Mouse (Mus musculus) fat pad, adult 2 months (tissue): ENCODE measurements around the gene Pax6.

Source experiments
- DNase-seq: peaks from one replicate; pipeline ENCODE4 v3.0.0-alpha.2; 2011; ENCODE audit warnings: low read depth, low spot score; ENCODE audit errors: extremely low read depth

The Pax6 gene

GRCm38 (mm10) chr2:105668271-105669270, at the start of gene Pax6:
Gene Pax6, plus strand, starts transcription at chr2:105668900.
- DNase-seq, result no peak

- no peak for DNase-seq
Observed at GRCm38 (mm10) chr2:105648933-105649332, 19.8 kb upstream of the Pax6 start.

- no peak for DNase-seq
Observed at GRCm38 (mm10) chr2:105656456-105656855, 12.2 kb upstream of the Pax6 start.

- DNase-seq, result no peak
Observed at GRCm38 (mm10) chr2:105659350-105659749, 9.3 kb upstream of the Pax6 start.

- no peak for DNase-seq
Observed at GRCm38 (mm10) chr2:105659926-105660873, 8.5 kb upstream of the Pax6 start.

GRCm38 (mm10) chr2:105660874-105661622, 7.7 kb upstream of the Pax6 start:
- no peak for DNase-seq

GRCm38 (mm10) chr2:105661623-105662066, 7.1 kb upstream of the Pax6 start:
- DNase-seq, result no peak

- no peak for DNase-seq
Observed at GRCm38 (mm10) chr2:105662121-105662520, 6.6 kb upstream of the Pax6 start.

- DNase-seq, result no peak
Observed at GRCm38 (mm10) chr2:105662606-105663005, 6.1 kb upstream of the Pax6 start.

GRCm38 (mm10) chr2:105663101-105663511, 5.6 kb upstream of the Pax6 start:
- DNase-seq, result no peak

- DNase-seq, result no peak
Observed at GRCm38 (mm10) chr2:105664996-105665395, 3.7 kb upstream of the Pax6 start.

GRCm38 (mm10) chr2:105665491-105666250, 3.0 kb upstream of the Pax6 start:
- no peak for DNase-seq

GRCm38 (mm10) chr2:105666331-105666730, 2.4 kb upstream of the Pax6 start:
- DNase-seq, result no peak

GRCm38 (mm10) chr2:105666763-105667625, 1.7 kb upstream of the Pax6 start:
- no peak for DNase-seq

GRCm38 (mm10) chr2:105667626-105667950, 1.1 kb upstream of the Pax6 start:
- no peak for DNase-seq

- DNase-seq, result no peak
Observed at GRCm38 (mm10) chr2:105669371-105669861, 716 bp downstream of the Pax6 start.

- no peak for DNase-seq
Observed at GRCm38 (mm10) chr2:105669881-105670730, 1.4 kb downstream of the Pax6 start.

GRCm38 (mm10) chr2:105670731-105671095, 2.0 kb downstream of the Pax6 start:
- DNase-seq, result no peak
